Mouse (Mus musculus): ENCODE data around the gene Izumo2. TPM values are rescaled to one million over a fixed set of nuclear protein-coding genes. Genes with fewer than 3 reads are reported as not detected.

The Izumo2 gene
- total RNA-seq, 1 experiment = 0.40 TPM

DNA sequence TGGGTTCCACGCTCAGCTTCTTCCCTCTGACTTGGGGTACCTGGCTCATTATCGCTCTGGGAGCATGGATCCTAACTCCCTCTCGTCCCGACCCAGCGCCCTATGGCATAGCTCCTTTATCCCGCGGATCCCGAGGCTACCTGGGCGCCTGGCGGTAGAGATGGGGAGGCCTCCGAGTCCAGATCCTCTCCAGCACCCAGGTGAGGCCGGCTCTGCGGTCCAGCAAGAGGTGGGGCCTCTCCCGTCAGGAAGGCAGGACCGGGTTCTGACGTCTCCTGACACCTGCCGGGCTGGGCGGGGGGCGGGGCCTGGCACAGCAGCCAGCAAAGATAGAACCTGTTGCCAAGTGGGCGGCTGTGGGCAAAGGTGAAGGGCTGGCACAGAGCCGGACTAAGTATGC lies 39.4 kb upstream of the Izumo2 start:
- Histone ChIP-seq H3K27ac (ENCODE audit: insufficient read depth, low read depth, low read length, poor library complexity, severe bottlenecking) (no peak overlapping the region), H3K4me3 (ENCODE audit: insufficient read depth in 1 of 2, low read depth in 1 of 2, low read length in 2 of 2, poor library complexity in 1 of 2, severe bottlenecking in 1 of 2) (peak overlapping the region; percentile 35 to 62), H3K9me3 (ENCODE audit: control insufficient read depth, insufficient read depth, low read depth, low read length) (no peaks in the 10 kb centered on the region), H3K4me1 (ENCODE audit: control insufficient read depth in 2 of 2, insufficient read depth in 2 of 2, low read length in 2 of 2, poor library complexity in 1 of 2) (peaks cover 0 to 5% of the 10 kb centered on the region in 2 experiments; a peak in 2 of 4 replicates), H3K9ac (ENCODE audit: insufficient read depth, low read depth, low read length, poor library complexity, severe bottlenecking) (no peak overlapping the region), H3K36me3 (ENCODE audit: control insufficient read depth, insufficient read depth, low read length, poor library complexity, severe bottlenecking) (no peaks in the 10 kb centered on the region)
- TF ChIP-seq ZNF384 (IDR thresholded peaks at IDR 0.05; ENCODE audit: low read depth, low read length) = no peak
- no peak for TF ChIP-seq MAFK (IDR thresholded peaks at IDR 0.05; ENCODE audit: insufficient read depth, low read depth, low read length)
- TF ChIP-seq CHD2 (IDR thresholded peaks at IDR 0.05; ENCODE audit: low read depth, low read length) = no peak
- no peak for TF ChIP-seq HCFC1 (IDR thresholded peaks at IDR 0.05; ENCODE audit: borderline replicate concordance, insufficient read depth, low read length)
- in situ Hi-C loops (cut with MboI; ENCODE audit: low sequenced_read_pairs in 2 of 2, unreplicated experiment in 2 of 2) = no loop called here
- no peak for DNase-seq (ENCODE audit: low read depth, low spot score)

- TF ChIP-seq HCFC1 (IDR thresholded peaks at IDR 0.05; ENCODE audit: borderline replicate concordance, insufficient read depth, low read length) (no peak), MAFK (IDR thresholded peaks at IDR 0.05; ENCODE audit: insufficient read depth, low read depth, low read length) (no peak), CHD2 (IDR thresholded peaks at IDR 0.05; ENCODE audit: low read depth, low read length) (peak; percentile 55; the same call in 1 of the 2 replicates), ZNF384 (IDR thresholded peaks at IDR 0.05; ENCODE audit: low read depth, low read length) (no peak), ZC3H11A (IDR thresholded peaks at IDR 0.05; ENCODE audit: borderline replicate concordance, low read depth, low read length) (no peak)
- H3K36me3 ChIP-seq (ENCODE audit: control insufficient read depth, insufficient read depth, low read length, poor library complexity, severe bottlenecking) = no peaks in the 10 kb centered on the region
- no peaks in the 10 kb centered on the region for H3K9me3 ChIP-seq (ENCODE audit: control insufficient read depth, insufficient read depth, low read depth, low read length)
- in situ Hi-C loops (cut with MboI; ENCODE audit: low sequenced_read_pairs in 2 of 2, unreplicated experiment in 2 of 2) = no loop called here
- H3K4me3 ChIP-seq (ENCODE audit: insufficient read depth in 1 of 2, low read depth in 1 of 2, low read length in 2 of 2, poor library complexity in 1 of 2, severe bottlenecking in 1 of 2) = peak within 1 kb of the TSS; percentile 21 to 54; a peak in 3 of 4 replicates
- no peak within 1 kb of the TSS for H3K27ac ChIP-seq (ENCODE audit: insufficient read depth, low read depth, low read length, poor library complexity, severe bottlenecking)
- H3K4me1 ChIP-seq (ENCODE audit: control insufficient read depth in 2 of 2, insufficient read depth in 2 of 2, low read length in 2 of 2, poor library complexity in 1 of 2) = peaks cover 0 to 3% of the 10 kb centered on the region in 2 experiments; a peak in 2 of 4 replicates
- peak; percentile 78 for DNase-seq (ENCODE audit: low read depth, low spot score)
- H3K9ac ChIP-seq (ENCODE audit: insufficient read depth, low read depth, low read length, poor library complexity, severe bottlenecking) = no peak within 1 kb of the TSS
Observed at GRCm38 (mm10) chr7:44670803-44671202, 37.7 kb upstream of the Izumo2 start, which contains the start of gene Myh14. Myh14 (minus strand) TSS chr7:44670843.

- DNase-seq (ENCODE audit: low read depth, low spot score) = no peak
- Histone ChIP-seq H3K27ac (ENCODE audit: insufficient read depth, low read depth, low read length, poor library complexity, severe bottlenecking) (no peak overlapping the region), H3K9me3 (ENCODE audit: control insufficient read depth, insufficient read depth, low read depth, low read length) (no peaks in the 10 kb centered on the region), H3K36me3 (ENCODE audit: control insufficient read depth, insufficient read depth, low read length, poor library complexity, severe bottlenecking) (no peaks in the 10 kb centered on the region), H3K4me3 (ENCODE audit: insufficient read depth in 1 of 2, low read depth in 1 of 2, low read length in 2 of 2, poor library complexity in 1 of 2, severe bottlenecking in 1 of 2) (no peak overlapping the region), H3K4me1 (ENCODE audit: control insufficient read depth in 2 of 2, insufficient read depth in 2 of 2, low read length in 2 of 2, poor library complexity in 1 of 2) (peaks cover 0 to 3% of the 10 kb centered on the region in 2 experiments; a peak in 2 of 4 replicates), H3K9ac (ENCODE audit: insufficient read depth, low read depth, low read length, poor library complexity, severe bottlenecking) (no peak overlapping the region)
- no peak for TF ChIP-seq CHD2 (IDR thresholded peaks at IDR 0.05; ENCODE audit: low read depth, low read length)
- no peak for TF ChIP-seq ZC3H11A (IDR thresholded peaks at IDR 0.05; ENCODE audit: borderline replicate concordance, low read depth, low read length)
- TF ChIP-seq MAFK (IDR thresholded peaks at IDR 0.05; ENCODE audit: insufficient read depth, low read depth, low read length) = no peak
- no peak for TF ChIP-seq HCFC1 (IDR thresholded peaks at IDR 0.05; ENCODE audit: borderline replicate concordance, insufficient read depth, low read length)
- no peak for TF ChIP-seq ZNF384 (IDR thresholded peaks at IDR 0.05; ENCODE audit: low read depth, low read length)
- in situ Hi-C loops (cut with MboI; ENCODE audit: low sequenced_read_pairs in 2 of 2, unreplicated experiment in 2 of 2) = no loop called here
Observed at GRCm38 (mm10) chr7:44672193-44672592, 36.3 kb upstream of the Izumo2 start.

- H3K4me1 ChIP-seq (ENCODE audit: control insufficient read depth in 2 of 2, insufficient read depth in 2 of 2, low read length in 2 of 2, poor library complexity in 1 of 2) = peaks cover 0 to 3% of the 10 kb centered on the region in 2 experiments; a peak in 2 of 4 replicates
- TF ChIP-seq CHD2 (IDR thresholded peaks at IDR 0.05; ENCODE audit: low read depth, low read length) = no peak
- no peak for TF ChIP-seq ZNF384 (IDR thresholded peaks at IDR 0.05; ENCODE audit: low read depth, low read length)
- TF ChIP-seq ZC3H11A (IDR thresholded peaks at IDR 0.05; ENCODE audit: borderline replicate concordance, low read depth, low read length) = no peak
- TF ChIP-seq MAFK (IDR thresholded peaks at IDR 0.05; ENCODE audit: insufficient read depth, low read depth, low read length) = no peak
- TF ChIP-seq HCFC1 (IDR thresholded peaks at IDR 0.05; ENCODE audit: borderline replicate concordance, insufficient read depth, low read length) = no peak
- no peaks in the 10 kb centered on the region for H3K36me3 ChIP-seq (ENCODE audit: control insufficient read depth, insufficient read depth, low read length, poor library complexity, severe bottlenecking)
- DNase-seq (ENCODE audit: low read depth, low spot score) = no peak
- no peak overlapping the region for H3K9ac ChIP-seq (ENCODE audit: insufficient read depth, low read depth, low read length, poor library complexity, severe bottlenecking)
- in situ Hi-C loops (cut with MboI; ENCODE audit: low sequenced_read_pairs in 2 of 2, unreplicated experiment in 2 of 2) = no loop called here
- no peaks in the 10 kb centered on the region for H3K9me3 ChIP-seq (ENCODE audit: control insufficient read depth, insufficient read depth, low read depth, low read length)
- H3K27ac ChIP-seq (ENCODE audit: insufficient read depth, low read depth, low read length, poor library complexity, severe bottlenecking) = no peak overlapping the region
- no peak overlapping the region for H3K4me3 ChIP-seq (ENCODE audit: insufficient read depth in 1 of 2, low read depth in 1 of 2, low read length in 2 of 2, poor library complexity in 1 of 2, severe bottlenecking in 1 of 2)
Observed at GRCm38 (mm10) chr7:44674511-44674910, 34.0 kb upstream of the Izumo2 start.

Measured in ES-E14 (cell line).